In genomic region chr10:128746972-128747645, GRCm38 (mm10) we compare ENCODE assay signal across 8 mouse cellular contexts. TPM values are rescaled to one million over a fixed set of nuclear protein-coding genes. Genes with fewer than 3 reads are reported as not detected.
DNase-seq lines count a peak whose midpoint lies in the region; ATAC-seq and TF ChIP-seq lines count a peak whose summit lies in the region.

No protein-coding gene starts in this region.

- H3K27me3 ChIP-seq in liver, adult 2 months (ENCODE audit: control insufficient read depth, insufficient read depth, low read length) = no peaks in the 10 kb centered on the region
- H3K27me3 ChIP-seq in embryonic facial prominence, embryonic 12.5 days = peaks cover 4% of the 10 kb centered on the region
- peaks cover 9% of the 10 kb centered on the region for H3K27me3 ChIP-seq in intestine, embryonic 14.5 days (replicated peaks; ENCODE audit: control insufficient read depth, insufficient read depth, low read length)
- no peaks in the 10 kb centered on the region for H3K27me3 ChIP-seq in myocyte (ENCODE audit: control insufficient read depth, insufficient read depth, insufficient read length)

- H3K4me3 ChIP-seq in liver, adult 2 months (ENCODE audit: insufficient read depth, low read depth, low read length) = peak overlapping the region; percentile 70; the same call in 1 of the 2 replicates
- H3K4me3 ChIP-seq in embryonic facial prominence, embryonic 12.5 days = peak overlapping the region; percentile 74
- H3K4me3 ChIP-seq in intestine, embryonic 14.5 days (ENCODE audit: low read depth, low read length) = peak overlapping the region; percentile 83
- H3K4me3 ChIP-seq in myocyte = peak overlapping the region; percentile 94

- peaks cover 21% of the 10 kb centered on the region for H3K4me1 ChIP-seq in liver, adult 2 months (ENCODE audit: control insufficient read depth, insufficient read depth, low read length)
- H3K4me1 ChIP-seq in embryonic facial prominence, embryonic 12.5 days = peaks cover 35% of the 10 kb centered on the region
- H3K4me1 ChIP-seq in intestine, embryonic 14.5 days (replicated peaks; ENCODE audit: control insufficient read depth, insufficient read depth, low read length) = peaks cover 4% of the 10 kb centered on the region

- peak overlapping the region; percentile 22 for H3ac ChIP-seq in myocyte (ENCODE audit: control insufficient read depth, insufficient read length)

- no peaks in the 10 kb centered on the region for H3K9me3 ChIP-seq in embryonic facial prominence, embryonic 12.5 days
- H3K9me3 ChIP-seq in intestine, embryonic 14.5 days (ENCODE audit: control insufficient read depth, low read length) = no peaks in the 10 kb centered on the region

- no peaks in the 10 kb centered on the region for H3K36me3 ChIP-seq in liver, adult 2 months (ENCODE audit: control insufficient read depth, insufficient read depth, low read length)
- no peaks in the 10 kb centered on the region for H3K36me3 ChIP-seq in embryonic facial prominence, embryonic 12.5 days
- no peaks in the 10 kb centered on the region for H3K36me3 ChIP-seq in intestine, embryonic 14.5 days (ENCODE audit: control insufficient read depth, insufficient read depth, low read length)
- no peaks in the 10 kb centered on the region for H3K36me3 ChIP-seq in myocyte (ENCODE audit: control insufficient read depth, insufficient read depth)

- no peak for TF ChIP-seq CTCF in liver, adult 2 months (IDR thresholded peaks at IDR 0.05; ENCODE audit: low read depth, low read length)

- peaks cover 18% of the 10 kb centered on the region; the same call in 1 of the 2 replicates for H3K79me2 ChIP-seq in liver, adult 2 months (ENCODE audit: control insufficient read depth, insufficient read depth, low read length)
- H3K79me2 ChIP-seq in myocyte (ENCODE audit: control insufficient read depth, insufficient read depth) = peaks cover 37% of the 10 kb centered on the region

- H3K27ac ChIP-seq in liver, adult 2 months (replicated peaks; ENCODE audit: insufficient read depth, low read depth, low read length) = peak overlapping the region; percentile 13
- peak overlapping the region; percentile 97 for H3K27ac ChIP-seq in embryonic facial prominence, embryonic 12.5 days
- H3K27ac ChIP-seq in intestine, embryonic 14.5 days (ENCODE audit: low read depth) = peak overlapping the region; percentile 98

- H3K9ac ChIP-seq in liver, adult 2 months (ENCODE audit: low read depth, low read length) = peak overlapping the region; percentile 27; the same call in 1 of the 2 replicates
- H3K9ac ChIP-seq in embryonic facial prominence, embryonic 12.5 days = peak overlapping the region; percentile 75; the same call in 1 of the 2 replicates
- peak overlapping the region; percentile 87 for H3K9ac ChIP-seq in intestine, embryonic 14.5 days (ENCODE audit: low read length)

- 44% methylated on average over 9 of the region's 9 CpGs for WGBS in liver, adult 2 months
- WGBS in embryonic facial prominence, embryonic 12.5 days = 24% methylated on average over 9 of the region's 9 CpGs
- WGBS in intestine, embryonic 14.5 days = 40% methylated on average over 9 of the region's 9 CpGs

- peak overlapping the region; percentile 85 for H3K4me2 ChIP-seq in embryonic facial prominence, embryonic 12.5 days (replicated peaks)
- peak overlapping the region; percentile 91 for H3K4me2 ChIP-seq in intestine, embryonic 14.5 days (ENCODE audit: low read length)
- peak overlapping the region; percentile 82 for H3K4me2 ChIP-seq in myocyte (ENCODE audit: low read depth)

- TF ChIP-seq POLR2A in liver, adult 2 months (IDR thresholded peaks at IDR 0.05; ENCODE audit: extremely low read depth, insufficient read depth, low read length) = no peak
- TF ChIP-seq POLR2A in myocyte (IDR thresholded peaks at IDR 0.05; ENCODE audit: insufficient read length, low read depth) = no peak

- DNase-seq in liver, adult 2 months (ENCODE audit: extremely low read depth, low read depth, low spot score) = no peak
- DNase-seq in liver = no peak
- no peak for DNase-seq in intestine, embryonic 14.5 days (ENCODE audit: low spot score)
- DNase-seq in spleen, postnatal 36 days (ENCODE audit: low spot score in 2 of 2) = no peak
- DNase-seq in right cerebral cortex, postnatal 14 days = no peak
- no peak for DNase-seq in spleen, postnatal 14 days (ENCODE audit: low spot score in 2 of 2)

- ATAC-seq in embryonic facial prominence, embryonic 12.5 days (ENCODE audit: insufficient number of reproducible peaks, insufficient read depth, low FRiP score, low TSS enrichment) = no peak; the same call in 1 of the 2 replicates
- no peak for ATAC-seq in intestine, embryonic 14.5 days (replicated peaks; ENCODE audit: low FRiP score, low TSS enrichment, low read depth)

TF ChIP-seq in myocyte, 11 proteins besides CTCF, POLR2A, EP300 and RAD21:
- TF ChIP-seq MAX (IDR thresholded peaks at IDR 0.05; ENCODE audit: low read depth) (no peak), USF1 (IDR thresholded peaks at IDR 0.05; ENCODE audit: low read depth) (no peak), TCF12 (IDR thresholded peaks at IDR 0.05; ENCODE audit: insufficient read depth, poor library complexity, severe bottlenecking) (no peak), POLR2AphosphoS2 (IDR thresholded peaks at IDR 0.05; ENCODE audit: insufficient read length, low read depth) (no peak), CEBPB (IDR thresholded peaks at IDR 0.05; ENCODE audit: insufficient read depth, poor library complexity, severe bottlenecking) (no peak), SRF (IDR thresholded peaks at IDR 0.05; ENCODE audit: control insufficient read depth, insufficient read length, low read depth) (no peak), E2F4 (IDR thresholded peaks at IDR 0.05; ENCODE audit: insufficient read depth) (no peak), MYOG (IDR thresholded peaks at IDR 0.05; ENCODE audit: control insufficient read depth in 1 of 3, insufficient read depth in 1 of 3, insufficient read length in 2 of 3, low read depth in 2 of 3) (no peak), TCF3 (IDR thresholded peaks at IDR 0.05; ENCODE audit: insufficient read length, low read depth) (no peak), REST (IDR thresholded peaks at IDR 0.05; ENCODE audit: insufficient read depth, insufficient read length) (no peak), MYOD1 (IDR thresholded peaks at IDR 0.05; ENCODE audit: control insufficient read depth in 1 of 3, insufficient read length in 2 of 3, low read depth in 2 of 3) (no peak)

RNA-seq across cellular contexts. Expression of gene Pym1, which starts 0.6 kb away (rescaled TPM):
- 9.5 and 12.7 TPM in 2 replicates for total RNA-seq in liver, adult 2 months (2014; rRNA removed)
- polyA plus RNA-seq in liver, adult 2 months (2012; rRNA removed) = 15.0 and 15.6 TPM in 2 replicates
- 48.9 and 53.1 TPM in 2 replicates for polyA plus RNA-seq in embryonic facial prominence, embryonic 12.5 days (2016; fragmentation: Nextera tagmentation; extraction: Ambion mirVana)
- 34.2 and 38.5 TPM in 2 replicates for polyA plus RNA-seq in intestine, embryonic 14.5 days (2014; fragmentation: Nextera tagmentation; extraction: Ambion mirVana)
- polyA plus RNA-seq in myocyte (2012; fragmentation: generic; extraction: Trizol) = 32.6 TPM

RNA-seq across cellular contexts. Expression of gene Dgka, which starts 2.5 kb away (rescaled TPM):
- 4.1 and 6.5 TPM in 2 replicates for total RNA-seq in liver, adult 2 months (2014; rRNA removed)
- 7.1 and 7.2 TPM in 2 replicates for polyA plus RNA-seq in liver, adult 2 months (2012; rRNA removed)
- polyA plus RNA-seq in embryonic facial prominence, embryonic 12.5 days (2016; fragmentation: Nextera tagmentation; extraction: Ambion mirVana) = 9.3 and 10.4 TPM in 2 replicates
- 5.9 and 7.7 TPM in 2 replicates for polyA plus RNA-seq in intestine, embryonic 14.5 days (2014; fragmentation: Nextera tagmentation; extraction: Ambion mirVana)
- 13.2 TPM for polyA plus RNA-seq in myocyte (2012; fragmentation: generic; extraction: Trizol)

RNA-seq across cellular contexts. Expression of gene Cdk2, which starts 42.3 kb away (rescaled TPM):
- total RNA-seq in liver, adult 2 months (2014; rRNA removed) = 4.7 and 7.6 TPM in 2 replicates
- 7.0 and 8.3 TPM in 2 replicates for polyA plus RNA-seq in liver, adult 2 months (2012; rRNA removed)
- 134 and 143 TPM in 2 replicates for polyA plus RNA-seq in embryonic facial prominence, embryonic 12.5 days (2016; fragmentation: Nextera tagmentation; extraction: Ambion mirVana)
- 89.0 and 93.2 TPM in 2 replicates for polyA plus RNA-seq in intestine, embryonic 14.5 days (2014; fragmentation: Nextera tagmentation; extraction: Ambion mirVana)
- polyA plus RNA-seq in myocyte (2012; fragmentation: generic; extraction: Trizol) = 39.9 TPM

RNA-seq across cellular contexts. Expression of gene Pmel, which starts 43.1 kb away (rescaled TPM):
- total RNA-seq in liver, adult 2 months (2014; rRNA removed) = 0.09 and 0.40 TPM in 2 replicates
- 0.72 and 0.83 TPM in 2 replicates for polyA plus RNA-seq in liver, adult 2 months (2012; rRNA removed)
- polyA plus RNA-seq in embryonic facial prominence, embryonic 12.5 days (2016; fragmentation: Nextera tagmentation; extraction: Ambion mirVana) = 26.3 and 48.0 TPM in 2 replicates
- 1.2 TPM in 2 replicates for polyA plus RNA-seq in intestine, embryonic 14.5 days (2014; fragmentation: Nextera tagmentation; extraction: Ambion mirVana)
- polyA plus RNA-seq in myocyte (2012; fragmentation: generic; extraction: Trizol) = 0.17 TPM

RNA-seq across cellular contexts. Expression of gene Mmp19, which starts 43.6 kb away (rescaled TPM):
- total RNA-seq in liver, adult 2 months (2014; rRNA removed) = 74.3 and 79.8 TPM in 2 replicates
- 48.4 and 67.5 TPM in 2 replicates for polyA plus RNA-seq in liver, adult 2 months (2012; rRNA removed)
- polyA plus RNA-seq in embryonic facial prominence, embryonic 12.5 days (2016; fragmentation: Nextera tagmentation; extraction: Ambion mirVana) = 0.42 and 0.93 TPM in 2 replicates
- 0.43 and 0.72 TPM in 2 replicates for polyA plus RNA-seq in intestine, embryonic 14.5 days (2014; fragmentation: Nextera tagmentation; extraction: Ambion mirVana)
- polyA plus RNA-seq in myocyte (2012; fragmentation: generic; extraction: Trizol) = 12.1 TPM

Comparison
In these comparisons a context has a peak if more than half of its experiments do, and no peak if none do; other contexts are left out.
1. H3K27ac ChIP-seq: peak in every context shown above with its lines; median percentile 98 in intestine, embryonic 14.5 days; 97 in embryonic facial prominence, embryonic 12.5 days; 13 in liver, adult 2 months.
2. H3K9ac ChIP-seq: peak in every context shown above with its lines; median percentile 87 in intestine, embryonic 14.5 days; 75 in embryonic facial prominence, embryonic 12.5 days; 27 in liver, adult 2 months.